Mouse (Mus musculus): Measurements from ENCODE around the gene Olfr166.
"Not testable (repeated sequence)": the region's sequence is repeated elsewhere in the genome, so short reads cannot be mapped to it uniquely, and the experiment has no call there.

Olfr166 gene

DNA sequence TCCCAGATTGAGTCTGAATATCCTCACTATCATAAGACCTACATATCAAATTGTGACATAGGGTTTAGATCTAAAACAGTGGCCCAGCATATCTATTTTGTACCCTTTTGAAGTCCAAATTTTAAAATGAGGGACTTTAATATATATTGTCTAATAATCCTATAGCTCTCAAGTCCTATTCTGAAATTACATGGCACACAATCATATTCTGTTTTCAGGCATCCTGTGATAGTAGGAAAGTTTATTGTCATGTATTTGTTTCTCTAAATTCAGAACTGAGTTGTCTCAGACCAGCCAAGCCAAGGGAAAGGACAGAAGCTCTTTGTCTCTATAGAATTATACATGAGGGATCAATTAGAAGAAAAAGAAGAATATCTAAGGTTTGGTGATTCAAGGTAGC is at the start of gene Olfr166:
Gene Olfr166 (plus strand): TSS at position 301 of the 400 bp plus-strand sequence.
- no peak for DNase-seq (ENCODE audit: low spot score in 2 of 2)

DNA sequence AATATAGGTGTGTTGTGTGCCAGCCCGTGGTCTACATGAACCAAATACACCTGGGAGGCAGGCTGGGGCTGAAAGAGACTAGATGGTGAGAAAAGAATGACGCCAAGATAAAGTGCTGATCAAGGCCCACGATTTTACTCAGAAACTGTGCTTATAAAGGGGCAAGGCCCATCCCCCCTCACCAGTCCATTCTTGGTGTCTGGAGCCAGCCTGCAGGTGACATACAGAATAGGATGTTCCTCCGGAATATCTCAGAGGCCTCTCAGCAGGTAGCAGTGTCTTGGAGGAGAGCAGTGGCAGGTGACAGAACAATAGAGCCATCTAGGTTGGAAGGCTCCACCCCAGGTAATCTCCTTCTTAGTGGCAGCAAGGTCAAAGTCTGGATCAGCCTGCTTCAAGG is 24.8 kb upstream of the Olfr166 start:
- DNase-seq (ENCODE audit: low spot score in 2 of 2) = not testable (repeated sequence)

DNA sequence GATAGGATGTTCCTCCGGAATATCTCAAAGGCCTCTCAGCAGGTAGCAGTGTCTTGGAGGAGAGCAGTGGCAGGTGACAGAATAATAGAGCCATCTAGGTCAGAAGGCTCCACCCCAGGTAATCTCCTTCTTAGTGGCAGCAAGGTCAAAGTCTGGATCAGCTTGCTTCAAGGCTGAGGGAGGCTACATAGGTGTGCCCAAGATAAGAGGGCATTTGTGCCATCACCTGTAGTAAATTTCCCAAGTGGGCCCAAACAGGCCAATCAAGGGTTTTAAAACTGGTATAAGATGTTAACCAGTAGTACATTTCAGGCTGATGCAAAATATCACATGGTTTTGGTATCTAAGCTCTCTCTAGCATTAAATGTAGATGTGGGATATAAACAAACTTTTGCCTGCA is 19.1 kb upstream of the Olfr166 start:
- no peak for DNase-seq (ENCODE audit: low spot score in 2 of 2)

DNA sequence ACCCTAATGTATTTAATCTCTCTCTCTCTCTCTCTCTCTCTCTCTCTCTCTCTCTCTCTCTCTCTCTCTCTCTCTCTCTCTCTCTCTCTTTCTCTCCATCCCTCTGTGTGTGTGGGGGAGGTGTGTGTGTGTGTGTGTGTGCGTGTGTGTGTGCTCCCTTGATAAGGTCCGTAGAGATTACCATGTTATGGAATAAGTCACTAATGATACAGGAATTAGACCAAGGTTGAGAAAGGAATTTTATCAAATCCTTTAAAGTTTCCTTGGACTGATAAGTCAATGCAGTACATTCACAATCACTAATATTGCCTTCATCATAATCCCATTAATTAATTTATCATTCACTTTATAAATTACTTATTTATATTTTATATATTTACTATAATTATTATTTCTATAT is 38.7 kb downstream of the Olfr166 start, which contains the start of gene Olfr167:
Gene Olfr167 (minus strand): TSS at position 101 of the 400 bp plus-strand sequence.
- no peak for DNase-seq (ENCODE audit: low spot score in 2 of 2)

DNA sequence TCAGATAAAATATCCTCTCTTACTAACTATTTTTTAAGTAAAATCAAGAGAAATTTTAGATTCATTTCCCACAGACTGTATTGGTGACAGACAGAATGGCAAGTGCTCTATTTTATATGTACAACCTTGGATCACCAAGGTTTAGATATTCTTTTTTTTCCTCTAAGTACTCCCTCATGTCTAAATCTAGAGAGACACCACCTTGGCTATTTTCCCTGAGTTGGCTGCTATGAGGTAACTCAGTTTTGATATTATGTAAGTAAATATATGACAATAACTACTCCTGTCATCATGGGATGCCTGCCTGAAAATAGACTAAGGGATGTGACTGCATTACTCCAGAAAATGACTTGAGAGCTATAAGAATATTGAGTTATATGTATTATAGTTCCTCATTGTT is 52.0 kb downstream of the Olfr166 start, which contains the start of gene Olfr168:
Gene Olfr168 (minus strand): TSS at position 101 of the 400 bp plus-strand sequence.
- DNase-seq (ENCODE audit: low spot score in 2 of 2) = no peak
